Mouse (Mus musculus): ENCODE results near the gene Gm4792. TPM values are rescaled to one million over a fixed set of nuclear protein-coding genes. Genes with fewer than 3 reads are reported as not detected.

Gene Gm4792
- polyA plus RNA-seq, 1 experiment from 2014 or later = 0.63 TPM

- 78% methylated on average over 8 of the region's 8 CpGs for WGBS
- ATAC-seq (ENCODE audit: low FRiP score, low TSS enrichment) = no peak
Observed at GRCm38 (mm10) chr10:94333328-94333727, 34.8 kb upstream of the Gm4792 start.

GRCm38 (mm10) chr10:94332358-94333137 is 34.0 kb upstream of the Gm4792 start:
- Histone ChIP-seq H3K4me1 (replicated peaks; ENCODE audit: control insufficient read depth, insufficient read depth) (no peaks in the 10 kb centered on the region), H3K4me3 (ENCODE audit: low read depth, low read length) (no peak overlapping the region), H3K4me2 (replicated peaks; ENCODE audit: low read depth) (no peak overlapping the region), H3K9me3 (ENCODE audit: control insufficient read depth, low read length) (no peaks in the 10 kb centered on the region), H3K9ac (ENCODE audit: low read length) (no peak overlapping the region), H3K27ac (replicated peaks) (no peak overlapping the region), H3K27me3 (ENCODE audit: control insufficient read depth, insufficient read depth, low read length) (no peaks in the 10 kb centered on the region), H3K36me3 (ENCODE audit: control insufficient read depth, insufficient read depth, low read length) (no peaks in the 10 kb centered on the region)
- TF ChIP-seq EP300 (optimal IDR thresholded peaks at IDR 0.05) (no peak), CTCF (IDR thresholded peaks at IDR 0.05; ENCODE audit: low read depth) (peak; percentile 23; the same call in 1 of the 2 replicates)
- ATAC-seq (ENCODE audit: low FRiP score, low TSS enrichment) (no peak), DNase-seq (ENCODE audit: low spot score) (no peak)
- 83% methylated on average over 16 of the region's 16 CpGs for WGBS

More at GRCm38 (mm10) chr10:94333328-94333727, 34.8 kb upstream of the Gm4792 start:
- Histone ChIP-seq H3K4me3 (ENCODE audit: low read depth, low read length) (no peak overlapping the region), H3K27ac (replicated peaks) (no peak overlapping the region), H3K27me3 (ENCODE audit: control insufficient read depth, insufficient read depth, low read length) (no peaks in the 10 kb centered on the region), H3K4me1 (replicated peaks; ENCODE audit: control insufficient read depth, insufficient read depth) (no peaks in the 10 kb centered on the region), H3K9ac (ENCODE audit: low read length) (no peak overlapping the region), H3K4me2 (replicated peaks; ENCODE audit: low read depth) (no peak overlapping the region), H3K9me3 (ENCODE audit: control insufficient read depth, low read length) (no peaks in the 10 kb centered on the region), H3K36me3 (ENCODE audit: control insufficient read depth, insufficient read depth, low read length) (no peaks in the 10 kb centered on the region)
- TF ChIP-seq EP300 (optimal IDR thresholded peaks at IDR 0.05) = no peak
- no peak for TF ChIP-seq CTCF (IDR thresholded peaks at IDR 0.05; ENCODE audit: low read depth)
- no peak for DNase-seq (ENCODE audit: low spot score)

GRCm38 (mm10) chr10:94329962-94330361 is 31.5 kb upstream of the Gm4792 start:
- Histone ChIP-seq H3K4me1 (replicated peaks; ENCODE audit: control insufficient read depth, insufficient read depth) (no peaks in the 10 kb centered on the region), H3K9me3 (ENCODE audit: control insufficient read depth, low read length) (no peaks in the 10 kb centered on the region), H3K9ac (ENCODE audit: low read length) (no peak overlapping the region), H3K27ac (replicated peaks) (no peak overlapping the region), H3K36me3 (ENCODE audit: control insufficient read depth, insufficient read depth, low read length) (no peaks in the 10 kb centered on the region), H3K27me3 (ENCODE audit: control insufficient read depth, insufficient read depth, low read length) (no peaks in the 10 kb centered on the region), H3K4me2 (replicated peaks; ENCODE audit: low read depth) (no peak overlapping the region), H3K4me3 (ENCODE audit: low read depth, low read length) (no peak overlapping the region)
- ATAC-seq (ENCODE audit: low FRiP score, low TSS enrichment) = no peak
- no peak for DNase-seq (ENCODE audit: low spot score)
- TF ChIP-seq CTCF (IDR thresholded peaks at IDR 0.05; ENCODE audit: low read depth) (no peak), EP300 (optimal IDR thresholded peaks at IDR 0.05) (no peak)
- 26% methylated on average over 5 of the region's 5 CpGs for WGBS

GRCm38 (mm10) chr10:94318574-94318973 is 20.1 kb upstream of the Gm4792 start:
- H3K4me2 ChIP-seq (replicated peaks; ENCODE audit: low read depth) = no peak overlapping the region

GRCm38 (mm10) chr10:94313146-94313545 is 14.6 kb upstream of the Gm4792 start:
- Histone ChIP-seq H3K4me1 (replicated peaks; ENCODE audit: control insufficient read depth, insufficient read depth) (no peaks in the 10 kb centered on the region), H3K4me2 (replicated peaks; ENCODE audit: low read depth) (no peak overlapping the region), H3K9ac (ENCODE audit: low read length) (no peak overlapping the region), H3K36me3 (ENCODE audit: control insufficient read depth, insufficient read depth, low read length) (no peaks in the 10 kb centered on the region), H3K4me3 (ENCODE audit: low read depth, low read length) (no peak overlapping the region), H3K27me3 (ENCODE audit: control insufficient read depth, insufficient read depth, low read length) (no peaks in the 10 kb centered on the region), H3K27ac (replicated peaks) (no peak overlapping the region), H3K9me3 (ENCODE audit: control insufficient read depth, low read length) (no peaks in the 10 kb centered on the region)
- WGBS = 58% methylated on average over 4 of the region's 4 CpGs
- DNase-seq (ENCODE audit: low spot score) (no peak), ATAC-seq (ENCODE audit: low FRiP score, low TSS enrichment) (no peak)
- no peak for TF ChIP-seq EP300 (optimal IDR thresholded peaks at IDR 0.05)
- TF ChIP-seq CTCF (IDR thresholded peaks at IDR 0.05; ENCODE audit: low read depth) = no peak

More at GRCm38 (mm10) chr10:94318574-94318973, 20.1 kb upstream of the Gm4792 start:
- Histone ChIP-seq H3K9me3 (ENCODE audit: control insufficient read depth, low read length) (no peaks in the 10 kb centered on the region), H3K4me3 (ENCODE audit: low read depth, low read length) (no peak overlapping the region), H3K4me1 (replicated peaks; ENCODE audit: control insufficient read depth, insufficient read depth) (no peaks in the 10 kb centered on the region), H3K9ac (ENCODE audit: low read length) (no peak overlapping the region), H3K27ac (replicated peaks) (no peak overlapping the region), H3K27me3 (ENCODE audit: control insufficient read depth, insufficient read depth, low read length) (no peaks in the 10 kb centered on the region), H3K36me3 (ENCODE audit: control insufficient read depth, insufficient read depth, low read length) (no peaks in the 10 kb centered on the region)
- DNase-seq (ENCODE audit: low spot score) = no peak
- WGBS = 45% methylated on average over 4 of the region's 4 CpGs
- no peak for ATAC-seq (ENCODE audit: low FRiP score, low TSS enrichment)
- TF ChIP-seq EP300 (optimal IDR thresholded peaks at IDR 0.05) (no peak), CTCF (IDR thresholded peaks at IDR 0.05; ENCODE audit: low read depth) (no peak)

GRCm38 (mm10) chr10:94312007-94312715 is 13.7 kb upstream of the Gm4792 start:
- 1% methylated on average over 42 of the region's 45 CpGs for WGBS
- Histone ChIP-seq H3K27ac (replicated peaks) (no peak overlapping the region), H3K4me3 (ENCODE audit: low read depth, low read length) (peak overlapping the region; percentile 51), H3K9ac (ENCODE audit: low read length) (peak overlapping the region; percentile 53), H3K4me1 (replicated peaks; ENCODE audit: control insufficient read depth, insufficient read depth) (no peaks in the 10 kb centered on the region), H3K36me3 (ENCODE audit: control insufficient read depth, insufficient read depth, low read length) (no peaks in the 10 kb centered on the region), H3K9me3 (ENCODE audit: control insufficient read depth, low read length) (no peaks in the 10 kb centered on the region), H3K27me3 (ENCODE audit: control insufficient read depth, insufficient read depth, low read length) (no peaks in the 10 kb centered on the region), H3K4me2 (replicated peaks; ENCODE audit: low read depth) (peak overlapping the region; percentile 92)
- ATAC-seq (ENCODE audit: low FRiP score, low TSS enrichment) = peak; percentile 38
- TF ChIP-seq EP300 (optimal IDR thresholded peaks at IDR 0.05) (no peak), CTCF (IDR thresholded peaks at IDR 0.05; ENCODE audit: low read depth) (no peak)
- no peak for DNase-seq (ENCODE audit: low spot score)

Data from stomach, postnatal 0 days (tissue).